Mouse (Mus musculus) megakaryocyte-erythroid progenitor cell, adult 5-6 weeks (primary cell): Measurements from ENCODE around the gene Ddx10. TPM values are rescaled to one million over a fixed set of nuclear protein-coding genes. Genes with fewer than 3 reads are reported as not detected.
"Not testable (repeated sequence)": the region's sequence is repeated elsewhere in the genome, so short reads cannot be mapped to it uniquely, and the experiment has no call there.

Source experiments
- ATAC-seq: replicated peaks from 2 replicates; pipeline ENCODE4 v1.8.0; 2016; ENCODE audit warnings: mild to moderate bottlenecking, inconsistent platforms; ENCODE audit not compliant: severe bottlenecking, poor library complexity, low FRiP score, low TSS enrichment
- total RNA-seq, 2 experiments: library from RNA; stranded (forward) in 1 of 2; stranded (reverse) in 1 of 2; fragments of 200-1000, 215-1000 nt in 1 of 2; fragments of >200 nt in 1 of 2; fragmentation: Nextera tagmentation in 1 of 2; gene quantifications; 2 replicates each; pipeline ENCODE4 v1.2.3; 2014 to 2017

The Ddx10 gene
- total RNA-seq, 2 experiments from 2014 or later = 35.9 to 117 TPM

- peak; percentile 73 for ATAC-seq
These were observed 73.3 kb downstream of the Ddx10 start for GRCm38 (mm10) chr9:53174590-53174989.

GRCm38 (mm10) chr9:53173258-53173657, 74.6 kb downstream of the Ddx10 start:
- ATAC-seq = peak; percentile 79

- ATAC-seq = peak; percentile 90
These were observed 103.6 kb downstream of the Ddx10 start for GRCm38 (mm10) chr9:53144266-53144665.

GRCm38 (mm10) chr9:53143508-53143907, 104.3 kb downstream of the Ddx10 start:
- ATAC-seq = no peak

DNA sequence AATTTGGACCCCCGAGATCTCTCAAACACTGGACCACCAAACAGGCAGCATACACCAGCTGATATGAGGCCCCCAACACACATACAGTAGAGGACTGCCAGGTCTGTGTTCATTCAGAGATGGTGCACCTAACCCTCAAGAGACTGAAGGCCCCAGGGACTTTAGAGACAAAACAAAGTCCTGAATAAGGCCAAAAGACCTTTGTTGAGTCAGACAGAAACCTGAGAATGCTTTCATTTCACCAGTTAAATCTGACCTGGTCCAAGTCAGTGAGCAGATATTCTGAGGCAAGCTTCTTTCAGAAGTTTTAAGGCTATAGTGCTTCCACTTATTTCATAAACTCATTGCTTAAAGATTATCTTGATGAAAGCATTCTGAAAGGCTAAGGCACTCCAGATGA, 105.4 kb downstream of the Ddx10 start:
- not testable (repeated sequence) for ATAC-seq

GRCm38 (mm10) chr9:53140610-53141165, 107.2 kb downstream of the Ddx10 start:
- no peak for ATAC-seq

DNA sequence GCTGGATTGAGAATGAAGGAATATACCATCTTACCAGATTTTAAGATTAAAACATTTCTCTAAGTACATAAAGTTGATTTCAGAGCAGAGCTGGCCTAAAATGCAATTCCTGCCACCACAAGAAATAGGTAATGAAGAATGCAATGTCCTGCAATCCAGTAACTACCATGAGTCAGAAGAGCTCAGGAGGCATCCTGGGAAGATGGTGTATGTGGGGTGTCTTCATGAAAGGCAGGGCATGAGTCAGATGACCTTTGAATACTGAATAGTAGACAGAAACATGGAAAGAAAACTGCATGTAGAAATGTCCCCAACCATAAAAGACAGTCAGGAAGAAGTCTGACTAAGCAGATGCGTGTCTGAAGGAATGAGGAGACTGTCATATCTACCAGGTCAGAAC, 115.0 kb downstream of the Ddx10 start:
- no peak for ATAC-seq

- ATAC-seq = no peak
These were observed 117.4 kb downstream of the Ddx10 start for GRCm38 (mm10) chr9:53130460-53130859.

GRCm38 (mm10) chr9:53101103-53101502, 146.8 kb downstream of the Ddx10 start:
- peak; percentile 78 for ATAC-seq

DNA sequence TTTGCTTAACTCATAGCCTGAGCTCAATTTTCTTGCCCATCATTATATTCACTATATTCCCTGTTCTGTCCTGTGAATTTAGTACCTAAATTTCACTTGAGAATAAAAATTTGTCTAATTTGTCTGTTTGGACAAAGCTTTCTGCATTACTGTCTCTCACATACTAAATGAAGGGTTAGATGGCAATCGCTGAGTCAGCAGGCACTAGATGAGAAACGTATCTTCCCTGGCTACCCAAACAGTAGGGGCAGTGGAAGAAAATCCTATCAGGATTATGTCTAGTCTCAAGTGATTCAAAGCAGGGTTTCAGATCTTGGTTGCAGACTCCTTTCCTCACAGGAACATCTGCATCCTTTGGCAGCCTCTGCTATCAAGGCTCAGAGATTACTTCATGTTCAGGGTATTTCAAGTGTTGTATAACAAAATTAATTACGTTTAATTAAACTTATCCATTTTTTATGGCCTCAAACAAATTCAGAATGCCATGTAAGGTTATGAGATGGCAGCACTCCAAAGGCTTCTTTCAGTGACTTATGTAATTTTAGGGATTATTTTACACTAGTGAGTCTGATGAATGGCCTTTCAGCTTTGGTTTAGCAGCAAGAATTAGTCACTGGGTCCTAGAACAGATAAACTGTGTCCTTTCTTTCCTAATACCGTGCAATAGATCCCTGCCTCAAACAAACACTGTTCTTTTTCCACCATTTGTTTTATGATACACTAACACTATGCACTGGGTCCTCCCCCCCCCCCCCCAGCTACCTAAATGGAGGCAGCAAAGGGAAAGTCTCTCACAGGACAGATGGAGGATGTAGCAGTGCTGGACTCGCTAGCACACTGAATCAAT, 152.3 kb downstream of the Ddx10 start:
- ATAC-seq = no peak

DNA sequence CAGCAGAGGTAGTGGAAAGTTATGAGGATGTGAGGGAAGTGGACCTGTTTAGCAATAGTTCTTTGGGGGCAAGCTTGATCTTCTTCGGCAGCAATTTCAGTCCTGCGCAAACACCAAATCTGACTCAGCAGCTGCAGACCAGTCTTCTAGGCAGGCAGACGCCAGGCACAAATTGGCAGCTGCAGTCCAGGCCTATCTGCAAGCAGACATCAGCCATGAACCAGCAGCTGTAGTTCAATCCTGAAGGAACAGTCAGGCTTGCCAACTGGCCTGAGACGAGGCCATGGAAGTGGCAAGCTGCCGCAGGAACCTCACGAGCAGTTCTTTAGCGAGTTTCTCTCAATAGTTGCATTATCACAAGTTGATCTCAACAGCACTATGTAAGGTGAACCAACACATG, 153.3 kb downstream of the Ddx10 start:
- no peak for ATAC-seq

GRCm38 (mm10) chr9:53077626-53078025, 170.2 kb downstream of the Ddx10 start:
- ATAC-seq = no peak

- ATAC-seq = no peak
These were observed 171.9 kb downstream of the Ddx10 start for GRCm38 (mm10) chr9:53075931-53076330.

GRCm38 (mm10) chr9:53074443-53074842, 173.4 kb downstream of the Ddx10 start:
- ATAC-seq = no peak

GRCm38 (mm10) chr9:53073576-53074112, 174.2 kb downstream of the Ddx10 start:
- 0 out of 2 replicates have a peak, but pooled peaks have one; percentile 31 for ATAC-seq

- no peak for ATAC-seq
These were observed 175.8 kb downstream of the Ddx10 start for GRCm38 (mm10) chr9:53072088-53072487.

DNA sequence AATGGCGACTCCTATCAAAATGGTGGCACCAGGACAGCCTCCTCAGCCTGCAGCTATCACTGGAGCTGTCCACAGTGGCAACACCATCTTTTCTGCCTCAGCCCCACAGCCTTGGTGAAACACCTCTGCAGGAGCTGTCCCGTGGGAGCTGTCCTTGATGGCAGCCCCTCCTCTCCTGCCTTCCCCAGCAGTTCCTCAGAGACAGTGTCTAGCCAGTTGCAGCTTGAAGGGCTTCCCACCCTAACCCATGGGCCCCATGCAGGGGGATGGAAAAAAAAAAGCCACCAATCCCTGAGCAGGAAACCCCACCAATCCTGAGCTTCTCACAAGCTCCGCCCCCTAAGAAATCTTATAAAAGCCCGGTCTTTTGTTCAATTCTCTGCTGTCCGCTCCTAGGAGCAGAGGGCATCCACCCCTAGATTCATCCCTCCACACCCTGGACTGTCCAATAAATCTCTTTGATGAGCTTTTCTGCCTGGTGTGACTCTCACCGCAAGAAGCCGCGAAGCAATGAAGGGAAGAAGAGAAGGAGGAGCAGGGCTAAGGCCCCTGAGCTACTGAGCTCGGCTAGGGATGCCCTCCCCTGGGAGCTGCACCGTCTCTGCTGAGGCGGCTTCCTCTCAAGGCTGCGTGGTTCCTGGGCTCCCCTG, 176.9 kb downstream of the Ddx10 start:
- no peak for ATAC-seq

GRCm38 (mm10) chr9:53068166-53068565, 179.7 kb downstream of the Ddx10 start:
- ATAC-seq = peak; percentile 85

- no peak for ATAC-seq
These were observed 181.4 kb downstream of the Ddx10 start for GRCm38 (mm10) chr9:53066428-53066827.

DNA sequence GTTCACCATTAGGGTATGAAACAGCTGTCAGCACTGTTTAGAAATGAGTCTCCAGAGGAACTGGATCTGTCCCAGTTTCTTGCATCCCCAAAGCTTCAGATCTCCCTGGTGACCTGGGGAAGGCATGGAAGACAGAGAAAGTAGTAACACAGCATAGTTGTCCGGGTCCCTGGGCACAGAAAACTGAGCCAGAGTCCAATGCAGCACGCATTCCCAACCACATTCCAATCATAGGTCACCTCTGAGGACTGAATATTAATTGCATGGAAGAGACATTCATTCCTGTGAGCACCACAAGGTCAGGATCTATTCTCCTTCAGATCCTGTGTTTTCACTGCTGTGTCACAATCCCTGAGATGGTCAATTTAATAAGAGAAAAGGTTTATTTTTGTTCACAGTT, 182.8 kb downstream of the Ddx10 start:
- no peak for ATAC-seq
